Mouse (Mus musculus) T-cell, adult 2 months (primary cell): Measurements from ENCODE around the gene Ccdc85a.

ENCODE experiments used
- DNase-seq: peaks from one replicate; pipeline ENCODE4 v3.0.0; 2022; ENCODE audit warnings: low spot score

Gene Ccdc85a

DNA sequence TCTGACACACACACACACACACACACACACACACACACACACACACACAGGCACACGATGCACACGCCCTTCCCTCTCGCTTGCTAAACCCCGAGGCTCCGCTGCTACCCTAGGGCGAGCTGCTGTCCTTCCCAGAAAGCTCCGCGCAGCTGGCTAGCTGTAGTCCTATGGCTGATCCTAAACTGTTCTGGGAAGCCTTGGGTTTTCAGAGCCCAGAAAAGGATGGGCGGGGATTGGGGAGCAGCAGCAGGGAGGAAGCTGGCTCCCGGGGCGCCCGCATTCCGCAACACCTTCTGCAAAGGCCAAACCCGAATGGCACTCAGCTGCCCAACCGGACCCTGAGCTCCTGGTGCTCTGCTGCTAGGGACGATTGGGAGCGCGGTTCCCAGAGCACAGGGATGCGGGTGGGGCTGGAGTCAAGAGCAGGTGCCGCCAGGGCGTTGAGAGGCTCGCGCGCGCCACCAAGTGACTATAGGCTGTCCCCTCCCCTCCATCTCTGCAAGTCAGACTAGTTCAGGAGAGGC is at the start of gene Ccdc85a:
Gene Ccdc85a, minus strand, starts transcription at position 414 of the 524 bp plus-strand sequence.
- no peak for DNase-seq

DNA sequence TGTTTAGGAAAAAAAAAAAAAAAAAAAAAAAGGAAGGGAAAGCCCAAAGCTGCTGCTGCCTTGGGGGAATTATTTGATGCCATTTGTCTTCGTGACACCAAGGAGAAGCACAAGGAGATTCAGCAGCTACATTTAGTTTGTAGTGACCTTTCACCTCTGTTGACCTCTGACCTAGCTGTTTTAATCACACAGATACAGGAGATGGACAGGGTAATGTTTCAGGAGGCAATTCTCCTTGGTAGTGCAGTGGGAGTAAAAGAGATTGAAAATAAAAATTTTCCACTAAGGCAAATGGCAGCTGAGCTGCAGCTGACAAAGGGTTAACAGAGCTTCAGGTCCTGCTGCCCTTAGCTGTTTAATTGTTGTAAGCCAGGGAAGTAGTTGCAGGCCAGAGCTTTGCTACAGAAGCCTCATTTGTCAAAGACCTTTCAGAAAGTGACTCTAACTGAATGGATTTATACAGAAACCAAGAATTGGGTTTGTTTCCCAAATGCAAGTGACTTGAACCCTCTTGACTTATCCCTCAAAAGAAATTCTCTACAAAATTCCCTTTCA is 49.5 kb upstream of the Ccdc85a start:
- DNase-seq: no peak

DNA sequence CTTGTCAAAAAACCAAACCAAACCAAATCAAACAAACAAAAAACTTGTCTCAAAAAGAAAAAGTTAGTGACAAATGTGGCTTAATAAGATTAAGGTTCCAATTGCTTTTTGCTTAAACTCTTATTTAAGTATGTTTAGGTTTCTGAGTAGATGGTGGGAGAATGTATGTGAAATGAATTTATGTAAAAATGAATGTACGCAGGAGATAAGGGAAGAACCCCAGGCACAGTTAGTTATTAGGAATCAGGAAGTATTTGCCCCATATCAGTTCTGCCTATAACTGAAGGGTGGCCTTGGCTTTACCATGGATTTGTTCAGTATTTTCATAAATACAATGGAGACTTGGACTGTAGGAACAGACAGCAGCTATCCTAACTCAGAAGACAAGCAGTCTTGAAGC is 49.0 kb upstream of the Ccdc85a start:
- DNase-seq: no peak

DNA sequence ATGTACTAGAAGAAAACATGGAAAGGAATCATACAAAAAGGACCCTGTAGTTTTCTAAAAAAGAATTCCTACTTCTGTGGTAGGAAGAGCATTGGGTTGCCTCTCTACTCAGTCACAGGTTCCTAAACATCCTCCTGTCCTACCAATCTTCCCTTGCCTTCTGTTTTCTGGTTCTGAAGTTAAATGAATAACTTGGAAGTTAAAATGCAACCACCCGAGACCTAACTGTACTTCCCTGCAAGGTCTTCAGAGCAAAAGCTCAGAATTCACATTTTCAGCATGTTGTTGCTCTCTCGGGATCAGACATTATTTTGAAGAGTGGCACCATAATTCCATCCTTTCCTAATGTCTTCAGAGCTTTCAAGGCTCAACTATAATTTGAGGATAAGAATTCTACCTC is 46.6 kb upstream of the Ccdc85a start:
- no peak for DNase-seq

DNA sequence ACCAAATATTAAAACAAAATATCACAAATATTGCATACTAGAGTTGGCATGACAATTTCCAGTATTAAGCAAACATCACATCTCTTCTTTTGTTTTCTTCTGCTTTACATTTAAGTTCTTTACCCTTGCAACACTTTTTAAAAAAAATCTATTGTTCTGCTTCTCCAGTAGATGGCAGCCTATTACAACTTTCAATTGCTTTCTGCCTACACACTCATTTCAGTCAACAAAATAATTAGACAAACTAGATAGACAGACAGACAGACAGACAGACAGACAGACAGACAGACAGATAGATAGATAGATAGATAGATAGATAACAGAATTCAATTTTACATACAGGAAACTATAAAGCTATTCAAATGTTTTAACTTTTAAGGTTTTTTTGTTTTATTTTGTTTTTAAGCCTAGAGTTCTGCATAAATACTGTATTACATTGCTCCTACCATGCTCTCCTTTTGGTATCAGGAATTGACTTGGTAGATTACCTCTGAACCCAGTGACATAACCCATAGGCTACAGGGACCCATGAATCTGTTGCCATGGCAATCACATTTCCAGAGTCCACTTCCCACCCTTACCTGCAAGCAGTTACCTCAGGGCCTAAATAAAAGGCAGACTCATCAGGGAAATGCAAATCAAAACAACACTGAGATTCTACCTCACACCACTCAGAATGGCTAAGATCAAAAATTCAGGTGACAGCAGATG is 26.8 kb upstream of the Ccdc85a start:
- no peak for DNase-seq

DNA sequence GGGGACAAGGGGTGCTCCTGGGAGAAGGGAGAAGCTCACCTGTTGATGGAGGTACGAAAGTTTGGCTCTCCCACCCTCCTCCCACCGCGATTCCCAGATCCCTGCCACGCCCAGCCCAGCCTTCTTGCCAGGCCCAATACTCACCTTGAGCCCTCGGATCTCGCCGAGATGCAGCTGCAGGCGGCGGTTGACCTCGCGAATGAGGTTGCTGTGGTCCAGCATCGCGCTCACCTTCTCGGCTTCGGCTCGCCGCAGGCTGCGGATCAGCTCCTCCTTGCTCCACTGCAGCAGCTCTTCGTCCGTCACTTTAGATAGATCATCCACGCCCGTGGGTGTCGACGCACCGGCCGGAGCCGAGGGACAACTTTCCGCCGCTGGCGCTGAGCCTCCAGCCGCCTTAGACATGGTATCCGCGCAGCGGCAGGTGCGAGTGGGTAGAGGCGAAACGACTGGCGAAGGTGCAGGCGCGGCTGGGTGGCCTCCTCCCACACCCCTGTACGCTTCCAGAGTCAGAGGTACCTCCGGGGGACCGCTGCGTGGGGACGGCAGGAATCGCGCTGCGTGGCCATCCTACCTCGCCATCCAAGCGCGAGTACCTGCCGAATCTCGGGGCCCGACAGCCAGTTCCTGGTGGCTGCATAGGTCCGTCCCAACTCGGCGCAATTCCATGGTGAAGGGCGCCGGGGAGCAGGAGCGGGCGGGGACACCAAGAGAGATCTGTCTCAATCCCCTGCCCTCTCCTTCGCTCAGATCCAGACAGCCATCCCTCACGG is 800 bp downstream of the Ccdc85a start:
- DNase-seq: no peak

DNA sequence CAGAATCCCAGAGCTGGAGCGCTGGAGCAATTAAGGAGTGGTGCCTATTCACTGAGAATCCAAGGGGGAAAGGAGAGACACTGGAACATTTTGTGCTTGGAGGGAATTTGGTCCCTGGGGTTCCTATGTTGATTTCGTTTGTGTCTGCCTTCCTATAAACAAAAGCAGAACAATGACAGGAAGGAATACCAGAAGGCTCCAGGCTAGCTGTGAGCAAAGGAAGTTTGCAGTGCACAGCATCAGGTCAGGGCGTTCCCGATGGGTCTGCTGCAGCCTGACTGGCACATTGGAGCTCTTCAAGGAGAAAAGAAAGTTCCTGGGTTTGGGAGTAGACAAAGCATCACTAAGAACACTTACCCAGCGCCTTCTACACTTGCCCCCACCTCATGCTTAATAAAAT is 1.9 kb downstream of the Ccdc85a start:
- no peak for DNase-seq

DNA sequence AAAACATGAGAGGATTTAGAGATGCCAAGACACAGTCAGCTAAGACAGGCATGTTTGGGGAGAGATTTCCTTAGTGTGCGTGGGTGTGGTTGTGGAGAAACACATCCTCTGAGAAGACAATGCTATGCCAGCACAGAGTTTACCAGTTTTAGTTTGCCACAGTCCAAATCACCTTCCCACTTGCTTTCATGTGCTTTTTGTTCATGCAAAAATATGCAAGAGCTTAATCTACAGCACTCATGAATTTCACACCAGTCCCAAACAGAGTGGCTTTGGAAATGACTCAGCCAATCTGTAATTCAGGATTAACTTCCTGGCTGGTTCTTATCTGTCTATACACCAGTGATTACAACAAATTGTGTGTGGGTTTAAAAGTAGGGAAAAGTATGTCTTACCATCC is 11.7 kb downstream of the Ccdc85a start:
- no peak for DNase-seq

DNA sequence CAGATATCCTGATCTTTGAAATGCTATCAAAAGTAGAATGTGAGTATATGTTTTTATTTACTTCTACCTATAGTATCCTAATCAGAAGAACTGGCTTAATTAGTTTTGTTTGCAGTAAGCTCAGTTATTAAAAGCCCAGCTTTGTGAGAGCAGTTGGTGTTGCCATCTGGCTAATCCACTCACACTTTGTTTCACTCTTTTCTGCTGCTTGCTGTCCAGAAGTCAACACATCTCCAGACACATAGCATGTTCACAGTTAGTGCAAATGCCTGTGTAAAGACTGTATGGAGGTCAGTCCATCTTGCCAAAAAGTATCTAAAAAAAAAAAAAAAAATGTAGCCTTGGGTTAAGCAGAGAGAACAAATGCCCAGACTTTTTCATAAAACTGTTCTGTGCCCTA is 27.7 kb downstream of the Ccdc85a start:
- DNase-seq: no peak

DNA sequence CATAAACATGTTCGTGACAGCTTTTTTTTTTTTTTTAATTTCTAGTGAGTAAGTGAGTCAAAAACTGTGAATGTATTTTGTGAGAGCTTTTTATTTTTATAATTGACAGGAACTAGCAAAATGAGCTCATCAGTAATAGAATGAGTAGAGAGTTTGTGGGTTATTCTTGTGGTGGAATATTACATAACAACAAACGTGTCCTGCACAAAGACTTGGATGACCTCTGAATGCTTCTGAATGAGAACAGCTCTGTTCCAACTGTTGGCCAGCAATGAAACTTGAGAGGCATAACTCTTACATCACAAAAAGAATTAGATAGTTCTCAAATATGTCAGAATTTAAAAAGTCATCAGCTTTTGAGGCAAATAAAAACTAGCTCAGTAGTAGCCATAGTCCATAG is 40.7 kb downstream of the Ccdc85a start:
- no peak for DNase-seq

DNA sequence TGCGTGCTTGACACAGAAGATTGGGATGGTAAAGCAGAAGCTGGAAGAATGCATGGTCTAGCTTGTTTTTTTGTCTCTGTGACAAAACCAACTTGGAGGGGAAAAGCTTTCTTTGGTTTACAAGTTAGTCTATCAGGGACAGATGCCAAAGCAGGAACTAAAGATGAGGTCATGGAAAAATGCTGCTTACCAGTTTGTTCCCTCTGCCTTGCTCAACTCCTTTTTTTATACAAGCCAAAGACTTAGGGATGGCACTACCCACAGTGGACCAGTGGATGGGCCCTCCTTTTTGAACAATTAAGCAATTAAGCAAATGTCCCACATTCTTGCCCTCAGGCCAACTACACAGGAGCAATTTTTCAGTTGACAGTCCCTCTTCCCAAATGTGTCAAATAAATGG is 42.8 kb downstream of the Ccdc85a start:
- DNase-seq: no peak

DNA sequence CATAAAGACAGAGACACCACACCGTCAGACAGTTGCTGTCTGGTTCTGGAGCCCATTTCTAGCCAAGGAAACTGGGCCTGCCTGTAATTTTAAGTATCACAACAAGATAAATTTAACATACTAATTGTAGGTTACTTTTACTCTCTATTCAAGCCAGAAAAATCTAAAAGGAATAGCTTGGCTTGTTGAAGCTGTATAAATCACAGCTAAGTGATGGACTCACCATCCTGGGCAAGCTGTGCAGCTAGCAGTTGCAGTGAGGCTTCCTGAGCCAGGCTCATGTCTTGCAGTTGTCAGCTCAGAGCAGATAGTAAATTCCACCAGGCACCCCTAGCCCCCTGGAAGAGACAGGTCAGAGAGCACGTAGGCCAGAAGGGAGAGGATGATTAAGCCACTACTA is 50.8 kb downstream of the Ccdc85a start:
- DNase-seq: no peak

DNA sequence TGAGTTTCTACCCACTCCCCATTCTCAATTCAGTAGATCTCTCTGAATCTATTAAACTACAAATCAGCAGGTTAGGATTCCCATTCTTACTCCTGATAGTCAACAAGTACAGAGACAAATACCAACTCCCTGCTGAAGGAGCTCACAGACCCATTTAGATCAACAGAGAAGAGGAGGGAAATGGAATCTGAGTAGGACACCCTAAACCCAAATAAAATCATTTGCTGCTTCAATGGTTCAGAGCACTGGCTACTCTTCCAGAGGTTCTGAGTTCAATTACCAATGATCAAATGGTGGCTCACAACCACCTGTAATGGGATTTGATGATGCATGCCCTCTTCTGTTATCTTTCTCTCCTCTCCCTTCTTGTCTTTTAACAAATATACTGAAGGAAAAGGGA is 82.9 kb downstream of the Ccdc85a start:
- no peak for DNase-seq

DNA sequence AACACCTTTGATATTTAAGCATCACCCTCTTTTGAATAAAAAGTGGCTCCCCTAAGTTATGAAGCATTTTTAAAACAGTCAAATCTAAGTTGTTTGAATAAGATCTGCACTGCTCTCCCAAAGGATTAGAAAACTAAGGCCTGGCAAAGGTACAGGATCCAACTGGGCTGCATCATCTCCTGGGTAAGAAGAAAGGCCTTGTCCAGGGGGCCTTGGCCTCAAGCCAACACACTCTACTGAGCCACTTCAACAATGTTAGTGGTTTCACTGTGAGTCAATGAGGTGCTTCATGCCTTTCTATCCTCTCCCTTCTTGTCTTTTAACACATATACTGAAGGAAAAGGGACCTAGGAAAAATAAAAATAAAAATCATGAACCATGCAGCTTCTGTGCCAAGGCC is 87.1 kb downstream of the Ccdc85a start:
- DNase-seq: no peak

DNA sequence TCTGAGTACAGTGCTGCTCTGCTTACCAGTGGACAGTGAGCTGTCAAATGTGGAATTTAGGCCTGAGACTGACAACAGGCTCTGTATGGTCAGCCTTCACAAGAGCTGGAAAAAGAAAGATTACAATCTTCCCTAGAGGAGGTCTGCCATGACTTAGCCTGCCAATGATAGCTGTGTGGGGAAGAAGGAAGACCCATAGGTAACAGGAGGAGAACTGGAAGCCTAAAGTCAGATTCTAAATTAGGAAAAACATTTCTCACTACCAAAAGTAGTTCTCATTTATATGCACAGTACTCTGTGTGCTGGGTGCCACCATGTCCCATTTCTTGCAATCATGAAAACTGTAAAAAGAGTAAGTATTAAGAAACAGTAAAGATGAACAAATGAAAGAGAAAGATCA is 90.8 kb downstream of the Ccdc85a start:
- no peak for DNase-seq

DNA sequence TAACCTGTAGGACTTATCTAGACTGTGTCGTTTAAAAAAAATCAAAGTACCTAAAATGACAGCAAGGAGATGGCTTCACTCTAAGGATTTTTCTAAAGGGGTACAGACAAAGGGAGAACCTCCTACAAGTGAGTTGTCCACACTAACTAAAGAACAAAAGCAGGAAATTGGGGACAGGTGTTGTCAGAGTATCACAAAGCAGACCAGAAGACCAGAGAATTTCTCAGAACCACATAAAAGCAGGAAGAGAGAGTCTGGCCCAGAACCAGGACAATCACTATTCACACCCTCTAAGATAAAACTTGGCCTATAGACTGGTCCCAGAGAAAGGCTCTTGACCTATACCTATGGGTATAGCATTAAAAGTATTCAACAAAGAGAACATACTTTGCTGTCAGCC is 92.8 kb downstream of the Ccdc85a start:
- no peak for DNase-seq

DNA sequence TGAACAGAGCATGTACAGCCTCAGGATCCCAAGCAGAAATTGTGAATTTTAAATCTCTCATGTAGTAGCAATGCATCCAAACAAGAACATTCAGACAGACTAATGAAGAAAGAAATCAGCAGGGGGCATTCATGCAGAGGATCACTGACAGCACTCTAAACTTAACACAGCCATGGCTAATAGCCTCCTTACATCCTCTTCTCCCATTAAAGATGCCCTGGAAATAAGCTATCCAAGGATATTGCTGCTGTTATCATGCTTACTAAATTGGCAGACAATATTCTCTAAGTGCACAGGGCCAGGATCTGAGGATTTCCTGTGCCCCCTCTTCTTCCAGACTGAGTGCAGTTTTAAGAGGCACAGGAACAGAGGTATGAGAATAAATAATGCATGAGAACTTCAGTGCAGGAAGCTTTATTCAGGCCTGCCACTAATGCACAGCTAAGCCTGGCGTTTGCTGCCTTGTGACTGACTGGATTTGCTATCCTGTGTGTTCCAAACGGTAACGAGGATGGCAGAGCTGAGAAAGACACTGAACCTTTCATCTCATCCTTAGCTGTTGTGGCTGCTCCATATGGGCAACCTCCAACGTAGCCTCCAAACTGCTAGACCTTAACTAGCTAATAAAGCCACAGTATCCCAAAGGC is 99.9 kb downstream of the Ccdc85a start:
- DNase-seq: no peak

DNA sequence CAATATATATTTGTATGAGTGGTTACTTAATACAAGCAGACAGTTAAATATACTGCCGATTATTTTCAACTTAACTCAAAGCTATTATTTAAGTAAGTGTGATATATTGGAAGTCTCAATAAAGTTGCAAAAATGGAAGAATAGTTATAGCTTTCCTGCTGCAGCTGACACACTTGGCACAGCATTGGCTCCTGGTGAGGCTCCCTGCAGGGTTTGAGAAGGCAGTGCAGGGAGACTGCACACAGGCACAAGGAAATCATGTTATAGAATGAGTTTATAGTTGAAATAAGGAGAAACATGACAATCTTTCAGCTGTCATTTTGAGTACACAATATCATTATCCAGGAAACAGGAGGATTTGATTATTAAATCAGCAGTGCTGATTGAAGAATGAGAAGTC is 107.0 kb downstream of the Ccdc85a start:
- no peak for DNase-seq

DNA sequence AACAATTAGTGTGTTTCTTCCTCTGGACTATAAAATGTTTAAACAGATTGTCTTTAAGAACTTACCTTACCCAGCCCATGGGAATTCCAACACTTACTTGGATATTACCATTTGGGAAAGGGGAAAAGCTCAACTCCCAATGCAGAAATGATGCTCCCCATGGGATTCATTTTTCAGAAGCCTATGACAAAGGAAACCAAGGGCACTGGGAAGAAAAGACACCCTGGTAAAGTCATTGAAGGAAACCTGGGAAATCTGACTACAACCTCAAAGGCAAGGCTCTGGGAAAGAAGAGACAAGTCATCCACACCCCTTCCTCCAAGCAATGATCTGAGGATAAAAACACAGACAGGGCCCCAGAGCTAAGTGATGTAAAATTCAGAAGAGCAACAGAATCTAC is 118.4 kb downstream of the Ccdc85a start:
- DNase-seq: no peak

DNA sequence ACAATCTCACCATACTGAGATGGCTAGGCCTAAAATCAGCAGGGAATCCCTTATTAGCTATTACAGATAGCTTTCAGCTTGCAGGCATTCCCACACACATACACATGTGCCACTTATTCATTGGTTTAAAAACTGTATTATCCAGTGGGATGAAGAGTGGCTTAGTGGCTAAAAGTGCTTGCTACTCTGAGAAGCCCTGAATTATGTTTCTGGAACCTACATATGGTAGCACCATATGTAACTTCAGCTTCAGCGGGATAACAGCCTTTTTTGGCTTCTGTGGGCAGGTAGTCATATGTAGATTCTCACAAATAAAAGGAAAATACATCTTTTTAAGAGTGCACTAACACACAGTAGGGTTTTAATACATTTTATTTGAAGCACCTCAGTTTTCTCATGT is 119.2 kb downstream of the Ccdc85a start:
- no peak for DNase-seq

DNA sequence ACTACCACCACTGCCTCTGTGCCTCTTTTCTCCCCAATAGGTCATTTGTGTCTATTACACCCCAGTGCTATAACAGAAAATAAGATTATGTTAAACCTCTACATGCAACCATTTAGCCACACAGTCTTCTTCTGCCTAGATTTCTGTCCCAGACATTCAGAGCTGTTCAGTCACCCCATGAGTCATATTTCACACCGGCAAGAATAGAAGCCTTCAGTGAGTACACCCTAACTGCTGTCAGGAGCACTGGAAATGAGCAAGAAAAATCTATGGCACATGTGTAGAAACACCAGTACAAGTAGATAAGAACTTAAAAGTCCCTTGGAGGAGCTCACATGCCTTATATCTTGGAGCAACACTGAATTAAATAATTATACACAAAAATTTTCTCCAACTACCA is 125.0 kb downstream of the Ccdc85a start:
- no peak for DNase-seq

DNA sequence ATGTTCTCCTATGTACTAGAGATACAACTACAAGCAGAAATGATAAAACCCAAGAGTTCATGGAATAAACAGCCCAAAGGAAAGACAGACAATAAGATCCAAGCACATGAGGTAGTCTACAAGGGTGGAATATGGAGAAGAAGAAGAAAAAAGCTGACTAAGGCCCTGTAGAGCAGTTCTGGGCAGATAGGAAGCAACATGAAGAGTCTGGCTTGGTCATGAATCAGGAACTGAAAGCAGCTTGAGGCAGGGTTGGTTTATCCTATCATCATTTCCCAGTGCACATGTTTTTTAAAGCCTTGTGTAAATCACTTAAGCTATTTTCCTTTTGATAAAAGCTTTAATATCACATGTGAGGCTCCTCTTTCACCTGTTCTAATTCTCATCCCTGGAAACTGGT is 144.2 kb downstream of the Ccdc85a start:
- no peak for DNase-seq
